Comparison of ENCODE assay signal across 15 mouse cellular contexts in genomic region chr8:70089296-70089960, GRCm38 (mm10). TPM values are rescaled to one million over a fixed set of nuclear protein-coding genes. Genes with fewer than 3 reads are reported as not detected.
DNase-seq lines count a peak whose midpoint lies in the region; ATAC-seq and TF ChIP-seq lines count a peak whose summit lies in the region.
"Had no signal": no experiment of that assay in that cellular context is flagged by ENCODE, and none has a peak within 500 bp of the region (broad histone marks: within the 10 kb centered on the region; RNA-seq: fewer than 3 reads in every experiment).

No protein-coding gene starts in this region.

- H3K27me3 ChIP-seq in forebrain, postnatal 0 days (ENCODE audit: insufficient read depth, low read length) = peaks cover 27% of the 10 kb centered on the region
- peaks cover 55% of the 10 kb centered on the region for H3K27me3 ChIP-seq in forebrain, embryonic 11.5 days (ENCODE audit: control insufficient read depth, insufficient read depth, low read length)
- H3K27me3 ChIP-seq in neural tube, embryonic 14.5 days (ENCODE audit: control insufficient read depth, insufficient read depth, low read length) = peaks cover 43% of the 10 kb centered on the region
- H3K27me3 ChIP-seq in kidney, adult 2 months (replicated peaks; ENCODE audit: control insufficient read depth, insufficient read depth, low read length) = 0 out of 2 replicates have a peak, but pooled peaks cover 3% of the 10 kb centered on the region

- 42% methylated on average over 9 of the region's 9 CpGs for WGBS in forebrain, postnatal 0 days
- 55% methylated on average over 9 of the region's 9 CpGs for WGBS in forebrain, embryonic 11.5 days
- 41% methylated on average over 9 of the region's 9 CpGs for WGBS in neural tube, embryonic 14.5 days
- 65% methylated on average over 9 of the region's 9 CpGs for WGBS in kidney, adult 2 months

- no peak for TF ChIP-seq POLR2A in brain, embryonic 14.5 days (IDR thresholded peaks at IDR 0.05; ENCODE audit: borderline replicate concordance, extremely low read depth, insufficient read depth, insufficient read length, poor library complexity, severe bottlenecking)
- TF ChIP-seq POLR2A in kidney, adult 2 months (IDR thresholded peaks at IDR 0.05; ENCODE audit: low read depth, low read length) = no peak

- no peak for TF ChIP-seq CTCF in forebrain, postnatal 0 days (IDR thresholded peaks at IDR 0.05; ENCODE audit: low read depth)
- TF ChIP-seq CTCF in brain, embryonic 14.5 days (IDR thresholded peaks at IDR 0.05; ENCODE audit: borderline replicate concordance, extremely low read depth, insufficient read depth, insufficient read length) = no peak
- TF ChIP-seq CTCF in kidney, adult 2 months (conservative IDR thresholded peaks at IDR 0.05; ENCODE audit: insufficient read depth, insufficient read length, low read depth, low read length) = no peak

- H3K4me2 ChIP-seq in forebrain, postnatal 0 days (ENCODE audit: low read depth) = no peak overlapping the region
- no peak overlapping the region for H3K4me2 ChIP-seq in forebrain, embryonic 11.5 days (ENCODE audit: low read depth, low read length, severe bottlenecking)
- no peak overlapping the region for H3K4me2 ChIP-seq in neural tube, embryonic 14.5 days (ENCODE audit: low read depth, low read length)
- H3K4me2 ChIP-seq: heart, embryonic 15.5 days; liver, embryonic 12.5 days had no signal

- no peaks in the 10 kb centered on the region for H3K9me3 ChIP-seq in forebrain, postnatal 0 days (ENCODE audit: low read length)
- H3K9me3 ChIP-seq in forebrain, embryonic 11.5 days (ENCODE audit: control insufficient read depth, low read length) = no peaks in the 10 kb centered on the region
- H3K9me3 ChIP-seq in neural tube, embryonic 14.5 days (ENCODE audit: control insufficient read depth, low read length) = no peaks in the 10 kb centered on the region
- H3K9me3 ChIP-seq: heart, embryonic 15.5 days; liver, embryonic 12.5 days had no signal

- no peak overlapping the region for H3K9ac ChIP-seq in forebrain, postnatal 0 days
- H3K9ac ChIP-seq in forebrain, embryonic 11.5 days (ENCODE audit: low read length) = no peak overlapping the region
- H3K9ac ChIP-seq in neural tube, embryonic 14.5 days (replicated peaks; ENCODE audit: low read depth, low read length) = no peak overlapping the region
- H3K9ac ChIP-seq: heart, embryonic 15.5 days; liver, embryonic 12.5 days had no signal

- H3K4me3 ChIP-seq in forebrain, postnatal 0 days (ENCODE audit: low read depth, low read length) = no peak overlapping the region
- no peak overlapping the region for H3K4me3 ChIP-seq in forebrain, embryonic 11.5 days (ENCODE audit: low read depth, low read length)
- no peak overlapping the region for H3K4me3 ChIP-seq in neural tube, embryonic 14.5 days (ENCODE audit: low read depth, low read length)
- no peak overlapping the region for H3K4me3 ChIP-seq in kidney, adult 2 months (ENCODE audit: insufficient read depth, low read depth, low read length)
- H3K4me3 ChIP-seq: heart, embryonic 15.5 days; liver, embryonic 12.5 days had no signal

- H3K36me3 ChIP-seq in forebrain, postnatal 0 days (ENCODE audit: insufficient read depth) = peaks cover 7% of the 10 kb centered on the region; the same call in 1 of the 2 replicates
- no peaks in the 10 kb centered on the region for H3K36me3 ChIP-seq in forebrain, embryonic 11.5 days (ENCODE audit: control insufficient read depth, insufficient read depth, low read length)
- H3K36me3 ChIP-seq in neural tube, embryonic 14.5 days (ENCODE audit: control insufficient read depth, insufficient read depth, low read length) = peaks cover 4% of the 10 kb centered on the region; the same call in 1 of the 2 replicates
- H3K36me3 ChIP-seq in kidney, adult 2 months (ENCODE audit: control insufficient read depth, insufficient read depth, low read length) = no peaks in the 10 kb centered on the region
- H3K36me3 ChIP-seq: heart, embryonic 15.5 days; liver, embryonic 12.5 days had no signal

- peak; percentile 54; the same call in 1 of the 2 replicates for ATAC-seq in forebrain, postnatal 0 days
- no peak for ATAC-seq in forebrain, embryonic 11.5 days (replicated peaks; ENCODE audit: low FRiP score)
- ATAC-seq in neural tube, embryonic 14.5 days (ENCODE audit: low read depth) = peak; percentile 5; the same call in 1 of the 2 replicates
- ATAC-seq: liver, embryonic 12.5 days had no signal

- no peak overlapping the region for H3K27ac ChIP-seq in forebrain, postnatal 0 days (ENCODE audit: low read depth, low read length)
- H3K27ac ChIP-seq in forebrain, embryonic 11.5 days (ENCODE audit: low read depth, low read length) = no peak overlapping the region
- 0 out of 2 replicates have a peak overlapping the region, but pooled peaks have one; percentile 16 for H3K27ac ChIP-seq in neural tube, embryonic 14.5 days (ENCODE audit: low read depth, low read length)
- no peak overlapping the region for H3K27ac ChIP-seq in kidney, adult 2 months (ENCODE audit: insufficient read depth, low read depth, low read length)
- H3K27ac ChIP-seq: heart, embryonic 15.5 days; liver, embryonic 12.5 days had no signal

- DNase-seq in forebrain, postnatal 0 days = peak; percentile 55
- DNase-seq in forebrain, embryonic 11.5 days (ENCODE audit: low spot score) = no peak
- peak; percentile 68 for DNase-seq in brain, embryonic 14.5 days (ENCODE audit: low read depth)
- DNase-seq in mesoderm, embryonic 11.5 days (ENCODE audit: low read depth, low spot score) = peak; percentile 65
- no peak for DNase-seq in thymus, postnatal 10 days (ENCODE audit: low spot score in 2 of 2)
- no peak for DNase-seq in kidney, adult 2 months
- DNase-seq: adrenal gland, postnatal 25 days; B cell, adult 2 months; thymus, postnatal 25 days had no signal

- H3K4me1 ChIP-seq in forebrain, postnatal 0 days (ENCODE audit: insufficient read depth) = peaks cover 14% of the 10 kb centered on the region; the same call in 1 of the 2 replicates
- peaks cover 8% of the 10 kb centered on the region; the same call in 1 of the 2 replicates for H3K4me1 ChIP-seq in forebrain, embryonic 11.5 days (replicated peaks; ENCODE audit: control insufficient read depth, insufficient read depth, low read length)
- H3K4me1 ChIP-seq in neural tube, embryonic 14.5 days (ENCODE audit: control insufficient read depth, insufficient read depth, low read length) = peaks cover 17% of the 10 kb centered on the region
- no peaks in the 10 kb centered on the region for H3K4me1 ChIP-seq in kidney, adult 2 months (ENCODE audit: control insufficient read depth, insufficient read depth, low read length)

RNA-seq across cellular contexts. Expression of gene Hapln4, which starts 6.2 kb away (rescaled TPM):
- total RNA-seq in forebrain, postnatal 0 days (2014; rRNA removed) = 0.31 and 0.48 TPM in 2 replicates
- polyA plus RNA-seq in forebrain, postnatal 0 days (2015; fragmentation: Nextera tagmentation; extraction: Ambion mirVana) = 0.53 and 0.71 TPM in 2 replicates
- 0.05 TPM in 1 of 2 replicates, not detected in the other for polyA plus RNA-seq in forebrain, embryonic 11.5 days (2014; fragmentation: Nextera tagmentation; extraction: Ambion mirVana)
- polyA plus RNA-seq in brain, embryonic 14.5 days (2012; rRNA removed) = 0.26 and 0.74 TPM in 2 replicates
- polyA plus RNA-seq in neural tube, embryonic 14.5 days (2014; fragmentation: Nextera tagmentation; extraction: Ambion mirVana) = 0.73 and 0.84 TPM in 2 replicates
- 0.05 and 0.08 TPM in 2 replicates for polyA plus RNA-seq in kidney, adult 2 months (2012; rRNA removed)
- total RNA-seq: gastrocnemius, postnatal 4 days; megakaryocyte-erythroid progenitor cell, adult 5-6 weeks had no signal
- polyA plus RNA-seq: kidney, embryonic 16.5 days had no signal

RNA-seq across cellular contexts. Expression of gene Tm6sf2, which starts 16.7 kb away (rescaled TPM):
- total RNA-seq in forebrain, postnatal 0 days (2014; rRNA removed) = 0.92 and 3.0 TPM in 2 replicates
- 0.18 and 0.56 TPM in 2 replicates for polyA plus RNA-seq in forebrain, postnatal 0 days (2015; fragmentation: Nextera tagmentation; extraction: Ambion mirVana)
- polyA plus RNA-seq in forebrain, embryonic 11.5 days (2014; fragmentation: Nextera tagmentation; extraction: Ambion mirVana) = 0.76 and 1.3 TPM in 2 replicates
- 8.1 and 10.4 TPM in 2 replicates for polyA plus RNA-seq in brain, embryonic 14.5 days (2012; rRNA removed)
- polyA plus RNA-seq in neural tube, embryonic 14.5 days (2014; fragmentation: Nextera tagmentation; extraction: Ambion mirVana) = 1.3 and 2.1 TPM in 2 replicates
- polyA plus RNA-seq in kidney, adult 2 months (2012; rRNA removed) = 30.2 and 37.5 TPM in 2 replicates
- total RNA-seq: megakaryocyte-erythroid progenitor cell, adult 5-6 weeks had no signal

RNA-seq across cellular contexts. Expression of gene Ncan, which starts 31.2 kb away (rescaled TPM):
- 316 and 372 TPM in 2 replicates for total RNA-seq in forebrain, postnatal 0 days (2014; rRNA removed)
- polyA plus RNA-seq in forebrain, postnatal 0 days (2015; fragmentation: Nextera tagmentation; extraction: Ambion mirVana) = 112 and 209 TPM in 2 replicates
- 51.5 and 60.4 TPM in 2 replicates for polyA plus RNA-seq in forebrain, embryonic 11.5 days (2014; fragmentation: Nextera tagmentation; extraction: Ambion mirVana)
- 69.8 and 144 TPM in 2 replicates for polyA plus RNA-seq in brain, embryonic 14.5 days (2012; rRNA removed)
- 154 and 176 TPM in 2 replicates for polyA plus RNA-seq in neural tube, embryonic 14.5 days (2014; fragmentation: Nextera tagmentation; extraction: Ambion mirVana)
- polyA plus RNA-seq in kidney, adult 2 months (2012; rRNA removed) = 0.04 and 0.06 TPM in 2 replicates
- total RNA-seq: megakaryocyte-erythroid progenitor cell, adult 5-6 weeks had no signal
- polyA plus RNA-seq: liver, embryonic 12.5 days had no signal

RNA-seq across cellular contexts. Expression of gene Nr2c2ap, which starts 41.7 kb away (rescaled TPM):
- total RNA-seq in forebrain, postnatal 0 days (2014; rRNA removed) = 6.6 and 7.2 TPM in 2 replicates
- polyA plus RNA-seq in forebrain, postnatal 0 days (2015; fragmentation: Nextera tagmentation; extraction: Ambion mirVana) = 55.9 and 58.0 TPM in 2 replicates
- polyA plus RNA-seq in forebrain, embryonic 11.5 days (2014; fragmentation: Nextera tagmentation; extraction: Ambion mirVana) = 20.7 and 23.9 TPM in 2 replicates
- polyA plus RNA-seq in brain, embryonic 14.5 days (2012; rRNA removed) = 17.5 and 24.0 TPM in 2 replicates
- polyA plus RNA-seq in neural tube, embryonic 14.5 days (2014; fragmentation: Nextera tagmentation; extraction: Ambion mirVana) = 22.9 and 35.3 TPM in 2 replicates
- polyA plus RNA-seq in kidney, adult 2 months (2012; rRNA removed) = 13.8 and 14.8 TPM in 2 replicates

RNA-seq across cellular contexts. Expression of gene Sugp1, which starts 46.8 kb away (rescaled TPM):
- 19.9 and 20.9 TPM in 2 replicates for total RNA-seq in forebrain, postnatal 0 days (2014; rRNA removed)
- 41.8 and 46.1 TPM in 2 replicates for polyA plus RNA-seq in forebrain, postnatal 0 days (2015; fragmentation: Nextera tagmentation; extraction: Ambion mirVana)
- polyA plus RNA-seq in forebrain, embryonic 11.5 days (2014; fragmentation: Nextera tagmentation; extraction: Ambion mirVana) = 44.6 and 45.4 TPM in 2 replicates
- polyA plus RNA-seq in brain, embryonic 14.5 days (2012; rRNA removed) = 22.4 and 32.4 TPM in 2 replicates
- polyA plus RNA-seq in neural tube, embryonic 14.5 days (2014; fragmentation: Nextera tagmentation; extraction: Ambion mirVana) = 47.1 and 52.9 TPM in 2 replicates
- 9.0 and 10.9 TPM in 2 replicates for polyA plus RNA-seq in kidney, adult 2 months (2012; rRNA removed)

Comparison
In these comparisons a context has a peak if more than half of its experiments do, and no peak if none do; other contexts are left out.
1. DNase-seq: peak in forebrain, postnatal 0 days (single experiment), brain, embryonic 14.5 days (single experiment) and mesoderm, embryonic 11.5 days (single experiment); none in forebrain, embryonic 11.5 days (single experiment), thymus, postnatal 10 days (0 of 2) and kidney, adult 2 months (single experiment).
2. RNA of gene Ncan, which starts 31.2 kb away (polyA plus RNA-seq): 112 to 209 TPM in forebrain, postnatal 0 days, 154 to 176 TPM in neural tube, embryonic 14.5 days, 69.8 to 144 TPM in brain, embryonic 14.5 days and 51.5 to 60.4 TPM in forebrain, embryonic 11.5 days; 0.04 to 0.06 TPM in kidney, adult 2 months; every median in the first group is over 10 times any median in the second.